Mouse (Mus musculus): ENCODE results near the gene Fmo1.

DNA sequence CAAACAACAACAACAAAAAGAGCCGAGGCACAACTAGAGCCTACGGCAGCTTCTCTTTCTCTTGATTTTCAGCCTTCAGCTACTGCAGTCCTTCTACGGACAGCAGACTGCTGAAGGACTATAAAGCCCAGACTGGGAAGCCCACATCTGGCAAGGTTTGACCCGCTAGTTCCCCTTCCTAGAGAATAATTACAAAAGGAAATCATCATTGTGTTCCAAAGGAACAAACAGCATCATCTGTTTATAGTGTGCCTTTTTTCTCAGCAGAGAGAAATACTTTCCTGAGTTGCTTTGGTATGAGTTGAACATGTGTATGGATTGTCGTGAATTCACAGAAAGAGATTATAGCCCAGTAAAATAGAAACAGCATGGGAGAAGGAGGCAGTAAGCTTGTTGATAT is 32.1 kb downstream of the Fmo1 start:
- TF ChIP-seq HCFC1 (IDR thresholded peaks at IDR 0.05; ENCODE audit: borderline replicate concordance, insufficient read depth, low read length) = no peak
- TF ChIP-seq MAFK (IDR thresholded peaks at IDR 0.05; ENCODE audit: insufficient read depth, low read depth, low read length) = no peak
- no peak for TF ChIP-seq CHD2 (IDR thresholded peaks at IDR 0.05; ENCODE audit: low read depth, low read length)

All from ES-E14 (cell line).